Mouse (Mus musculus): ENCODE data around the gene Krt10. TPM values are rescaled to one million over a fixed set of nuclear protein-coding genes. Genes with fewer than 3 reads are reported as not detected.

Krt10 gene
- polyA plus RNA-seq, 1 experiment from 2014 or later = 31.8 TPM

- H3K36me3 ChIP-seq = no peaks in the 10 kb centered on the region
- no peak overlapping the region for H3K4me3 ChIP-seq (replicated peaks)
- H3K27ac ChIP-seq (replicated peaks) = no peak overlapping the region
- peaks cover 5% of the 10 kb centered on the region; the same call in 1 of the 2 replicates for H3K27me3 ChIP-seq (replicated peaks)
- no peak for ATAC-seq (ENCODE audit: low FRiP score)
- H3K9ac ChIP-seq (replicated peaks) = no peak overlapping the region
- no peak overlapping the region for H3K4me2 ChIP-seq
- no peaks in the 10 kb centered on the region for H3K9me3 ChIP-seq (replicated peaks)
- WGBS = 12% methylated on average over 3 of the region's 3 CpGs
- no peaks in the 10 kb centered on the region for H3K4me1 ChIP-seq
These were observed 19.9 kb downstream of the Krt10 start for GRCm38 (mm10) chr11:99369229-99369628.

- H3K27ac ChIP-seq (replicated peaks) = no peak overlapping the region
- no peak overlapping the region for H3K4me2 ChIP-seq
- no peaks in the 10 kb centered on the region for H3K4me1 ChIP-seq
- ATAC-seq (ENCODE audit: low FRiP score) = no peak
- 0 out of 2 replicates have a peak, but pooled peaks cover 5% of the 10 kb centered on the region for H3K27me3 ChIP-seq (replicated peaks)
- H3K36me3 ChIP-seq = no peaks in the 10 kb centered on the region
- no peak overlapping the region for H3K4me3 ChIP-seq (replicated peaks)
- no peak overlapping the region for H3K9ac ChIP-seq (replicated peaks)
- no peaks in the 10 kb centered on the region for H3K9me3 ChIP-seq (replicated peaks)
- 50% methylated on average over 10 of the region's 10 CpGs for WGBS
These were observed 22.4 kb downstream of the Krt10 start for GRCm38 (mm10) chr11:99366791-99367190.

- no peaks in the 10 kb centered on the region for H3K9me3 ChIP-seq (replicated peaks)
- no peaks in the 10 kb centered on the region for H3K4me1 ChIP-seq
- H3K9ac ChIP-seq (replicated peaks) = no peak overlapping the region
- ATAC-seq (ENCODE audit: low FRiP score) = no peak
- 0 out of 2 replicates have a peak, but pooled peaks cover 5% of the 10 kb centered on the region for H3K27me3 ChIP-seq (replicated peaks)
- no peak overlapping the region for H3K27ac ChIP-seq (replicated peaks)
- no peak overlapping the region for H3K4me2 ChIP-seq
- no peak overlapping the region for H3K4me3 ChIP-seq (replicated peaks)
- 26% methylated on average over 9 of the region's 9 CpGs for WGBS
- no peaks in the 10 kb centered on the region for H3K36me3 ChIP-seq
These were observed 24.8 kb downstream of the Krt10 start for GRCm38 (mm10) chr11:99364412-99364811.

GRCm38 (mm10) chr11:99361423-99361822 lies 27.7 kb downstream of the Krt10 start:
- H3K4me2 ChIP-seq = no peak overlapping the region
- H3K4me3 ChIP-seq (replicated peaks) = no peak overlapping the region
- H3K4me1 ChIP-seq = no peaks in the 10 kb centered on the region
- H3K9me3 ChIP-seq (replicated peaks) = no peaks in the 10 kb centered on the region
- H3K36me3 ChIP-seq = no peaks in the 10 kb centered on the region
- 0 out of 2 replicates have a peak, but pooled peaks cover 5% of the 10 kb centered on the region for H3K27me3 ChIP-seq (replicated peaks)
- no peak overlapping the region for H3K9ac ChIP-seq (replicated peaks)
- ATAC-seq (ENCODE audit: low FRiP score) = no peak
- H3K27ac ChIP-seq (replicated peaks) = no peak overlapping the region
- 78% methylated on average over 8 of the region's 8 CpGs for WGBS

- Histone ChIP-seq H3K9ac (replicated peaks) (no peak within 1 kb of the TSS), H3K4me2 (no peak within 1 kb of the TSS), H3K4me3 (replicated peaks) (no peak within 1 kb of the TSS), H3K4me1 (no peaks in the 10 kb centered on the region), H3K27ac (replicated peaks) (no peak within 1 kb of the TSS), H3K9me3 (replicated peaks) (no peaks in the 10 kb centered on the region), H3K36me3 (no peaks in the 10 kb centered on the region), H3K27me3 (replicated peaks) (no peaks in the 10 kb centered on the region)
- ATAC-seq (ENCODE audit: low FRiP score) = no peak
- 75% methylated on average over 12 of the region's 12 CpGs for WGBS
These were observed 38.2 kb downstream of the Krt10 start, which contains the start of gene Krt27 for GRCm38 (mm10) chr11:99351004-99351403. Gene Krt27 (minus strand): TSS chr11:99351104.

GRCm38 (mm10) chr11:99339299-99339847 lies 49.8 kb downstream of the Krt10 start:
- WGBS = 19% methylated on average over 11 of the region's 11 CpGs

GRCm38 (mm10) chr11:99337866-99338265 lies 51.3 kb downstream of the Krt10 start, which contains the start of gene Krt26:
Gene Krt26 (minus strand): TSS chr11:99337966.
- 87% methylated on average over 11 of the region's 11 CpGs for WGBS
- no peaks in the 10 kb centered on the region for H3K9me3 ChIP-seq (replicated peaks)
- H3K9ac ChIP-seq (replicated peaks) = no peak within 1 kb of the TSS
- no peaks in the 10 kb centered on the region for H3K36me3 ChIP-seq
- H3K4me1 ChIP-seq = 0 out of 2 replicates have a peak, but pooled peaks cover 3% of the 10 kb centered on the region
- H3K4me2 ChIP-seq = no peak within 1 kb of the TSS
- no peak within 1 kb of the TSS for H3K4me3 ChIP-seq (replicated peaks)
- ATAC-seq (ENCODE audit: low FRiP score) = no peak
- H3K27ac ChIP-seq (replicated peaks) = no peak within 1 kb of the TSS
- H3K27me3 ChIP-seq (replicated peaks) = no peaks in the 10 kb centered on the region

More at GRCm38 (mm10) chr11:99339299-99339847, 49.8 kb downstream of the Krt10 start:
- Histone ChIP-seq H3K9me3 (replicated peaks) (no peaks in the 10 kb centered on the region), H3K4me3 (replicated peaks) (no peak overlapping the region), H3K4me2 (no peak overlapping the region), H3K36me3 (no peaks in the 10 kb centered on the region), H3K4me1 (0 out of 2 replicates have a peak, but pooled peaks cover 3% of the 10 kb centered on the region), H3K27ac (replicated peaks) (no peak overlapping the region), H3K27me3 (replicated peaks) (no peaks in the 10 kb centered on the region), H3K9ac (replicated peaks) (no peak overlapping the region)
- no peak for ATAC-seq (ENCODE audit: low FRiP score)

Other genes starting within 250 kb of the Krt10 start
- 0.52 TPM in 1 of 2 replicates, not detected in the other for gene Ccr7, start 234.3 kb downstream of the Krt10 start, polyA plus RNA-seq (2015; fragmentation: Nextera tagmentation; extraction: Ambion mirVana)
- 221 and 227 TPM in 2 replicates for gene Smarce1, start 158.3 kb downstream of the Krt10 start, polyA plus RNA-seq (2015; fragmentation: Nextera tagmentation; extraction: Ambion mirVana)
- gene Krt222, start 145.3 kb downstream of the Krt10 start, polyA plus RNA-seq (2015; fragmentation: Nextera tagmentation; extraction: Ambion mirVana) = 11.9 and 12.7 TPM in 2 replicates
- not detected in 2 replicates for gene Krt24, start 104.1 kb downstream of the Krt10 start, polyA plus RNA-seq (2015; fragmentation: Nextera tagmentation; extraction: Ambion mirVana)
- gene Krt25, start 66.4 kb downstream of the Krt10 start, polyA plus RNA-seq (2015; fragmentation: Nextera tagmentation; extraction: Ambion mirVana) = 0.61 and 0.77 TPM in 2 replicates
- gene Krt26, start 51.4 kb downstream of the Krt10 start, polyA plus RNA-seq (2015; fragmentation: Nextera tagmentation; extraction: Ambion mirVana) = 0.19 and 0.26 TPM in 2 replicates
- 0.19 and 0.33 TPM in 2 replicates for gene Krt27, start 38.3 kb downstream of the Krt10 start, polyA plus RNA-seq (2015; fragmentation: Nextera tagmentation; extraction: Ambion mirVana)
- 0.36 and 0.50 TPM in 2 replicates for gene Krt28, start 14.5 kb downstream of the Krt10 start, polyA plus RNA-seq (2015; fragmentation: Nextera tagmentation; extraction: Ambion mirVana)
- gene Krt12, start 32.9 kb upstream of the Krt10 start, polyA plus RNA-seq (2015; fragmentation: Nextera tagmentation; extraction: Ambion mirVana) = 0.11 and 0.12 TPM in 2 replicates
- gene Krt20, start 48.8 kb upstream of the Krt10 start, polyA plus RNA-seq (2015; fragmentation: Nextera tagmentation; extraction: Ambion mirVana) = 0.08 and 5.4 TPM in 2 replicates
- 0.15 and 0.93 TPM in 2 replicates for gene Krt23, start 103.8 kb upstream of the Krt10 start, polyA plus RNA-seq (2015; fragmentation: Nextera tagmentation; extraction: Ambion mirVana)
- gene Krt39, start 132.0 kb upstream of the Krt10 start, polyA plus RNA-seq (2015; fragmentation: Nextera tagmentation; extraction: Ambion mirVana) = not detected in 2 replicates
- not detected in 2 replicates for gene Krt40, start 153.8 kb upstream of the Krt10 start, polyA plus RNA-seq (2015; fragmentation: Nextera tagmentation; extraction: Ambion mirVana)
- gene Krtap3-3, start 161.5 kb upstream of the Krt10 start, polyA plus RNA-seq (2015; fragmentation: Nextera tagmentation; extraction: Ambion mirVana) = not detected in 2 replicates
- not detected in 2 replicates for gene Krtap3-2, start 167.5 kb upstream of the Krt10 start, polyA plus RNA-seq (2015; fragmentation: Nextera tagmentation; extraction: Ambion mirVana)
- gene Gm11939, start 170.1 kb upstream of the Krt10 start, polyA plus RNA-seq (2015; fragmentation: Nextera tagmentation; extraction: Ambion mirVana) = not detected in 2 replicates
- 0.43 TPM in 1 of 2 replicates, not detected in the other for gene Krtap3-1, start 177.3 kb upstream of the Krt10 start, polyA plus RNA-seq (2015; fragmentation: Nextera tagmentation; extraction: Ambion mirVana)
- gene Krtap1-5, start 191.7 kb upstream of the Krt10 start, polyA plus RNA-seq (2015; fragmentation: Nextera tagmentation; extraction: Ambion mirVana) = not detected in 2 replicates
- gene Krtap1-4, start 194.3 kb upstream of the Krt10 start, polyA plus RNA-seq (2015; fragmentation: Nextera tagmentation; extraction: Ambion mirVana) = not detected in 2 replicates
- not detected in 2 replicates for gene Krtap1-3, start 202.0 kb upstream of the Krt10 start, polyA plus RNA-seq (2015; fragmentation: Nextera tagmentation; extraction: Ambion mirVana)
- gene Krtap9-3, start 208.7 kb upstream of the Krt10 start, polyA plus RNA-seq (2015; fragmentation: Nextera tagmentation; extraction: Ambion mirVana) = not detected in 2 replicates
- not detected in 2 replicates for gene Gm11938, start 213.9 kb upstream of the Krt10 start, polyA plus RNA-seq (2015; fragmentation: Nextera tagmentation; extraction: Ambion mirVana)
- gene Gm11937, start 220.8 kb upstream of the Krt10 start, polyA plus RNA-seq (2015; fragmentation: Nextera tagmentation; extraction: Ambion mirVana) = not detected in 2 replicates
- not detected in 2 replicates for gene Krtap2-4, start 225.5 kb upstream of the Krt10 start, polyA plus RNA-seq (2015; fragmentation: Nextera tagmentation; extraction: Ambion mirVana)
- gene Gm11562, start 231.1 kb upstream of the Krt10 start, polyA plus RNA-seq (2015; fragmentation: Nextera tagmentation; extraction: Ambion mirVana) = not detected in 2 replicates
- gene Krtap4-1, start 238.9 kb upstream of the Krt10 start, polyA plus RNA-seq (2015; fragmentation: Nextera tagmentation; extraction: Ambion mirVana) = not detected in 2 replicates
- not detected in 2 replicates for gene Krtap4-2, start 245.7 kb upstream of the Krt10 start, polyA plus RNA-seq (2015; fragmentation: Nextera tagmentation; extraction: Ambion mirVana)